10 mouse cellular contexts compared by ENCODE assay signal in the genomic region with DNA sequence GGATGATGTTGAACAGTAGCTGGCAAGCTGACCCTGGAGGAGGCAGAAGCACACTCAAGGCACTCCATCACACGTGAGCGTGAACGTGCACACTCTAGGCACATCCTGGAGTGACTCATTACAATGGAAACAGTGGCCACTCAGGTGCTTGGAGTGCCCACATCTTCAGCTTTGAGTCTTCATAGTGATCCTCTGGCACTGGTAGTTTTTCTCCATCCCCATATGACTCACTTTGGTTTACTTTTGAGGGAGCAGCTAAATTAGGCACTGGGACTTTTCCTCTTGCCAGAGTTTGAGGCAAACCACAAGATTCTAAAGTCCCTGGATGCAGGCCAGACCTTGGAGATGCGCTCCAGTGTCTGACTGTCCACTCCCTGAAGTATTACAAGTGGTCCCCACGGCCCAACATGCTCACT. TPM values are rescaled to one million over a fixed set of nuclear protein-coding genes. Genes with fewer than 3 reads are reported as not detected.
DNase-seq lines count a peak whose midpoint lies in the region; ATAC-seq and TF ChIP-seq lines count a peak whose summit lies in the region.
"Had no signal": no experiment of that assay in that cellular context is flagged by ENCODE, and none has a peak within 500 bp of the region (broad histone marks: within the 10 kb centered on the region; RNA-seq: fewer than 3 reads in every experiment).

No protein-coding gene starts in this region.

- peak; percentile 84 for DNase-seq in ovary, adult 18-20 months (ENCODE audit: low spot score)
- no peak for DNase-seq in ovary, postnatal 10 days (ENCODE audit: low spot score)
- DNase-seq in embryonic facial prominence, embryonic 10.5 days (ENCODE audit: low spot score), result no peak
- peak; percentile 78 for DNase-seq in lung, embryonic 14.5 days
- peak; percentile 50 for DNase-seq in testis, postnatal 14 days (ENCODE audit: low spot score)
- DNase-seq in forebrain, embryonic 10.5 days (ENCODE audit: extremely low spot score, low spot score), result no peak
- DNase-seq in liver, postnatal 0 days, result no peak
- no peak for DNase-seq in retina, embryonic 14.5 days (ENCODE audit: low spot score)
- DNase-seq: cerebellum, postnatal 14 days; right cerebral cortex, postnatal 14 days had no signal

- ATAC-seq in lung, embryonic 14.5 days (ENCODE audit: insufficient read depth), result no peak
- ATAC-seq in liver, postnatal 0 days, result no peak

- no peaks in the 10 kb centered on the region for H3K36me3 ChIP-seq in embryonic facial prominence, embryonic 10.5 days (replicated peaks)
- no peaks in the 10 kb centered on the region for H3K36me3 ChIP-seq in lung, embryonic 14.5 days (ENCODE audit: insufficient read depth)
- H3K36me3 ChIP-seq in forebrain, embryonic 10.5 days (replicated peaks), result no peaks in the 10 kb centered on the region
- H3K36me3 ChIP-seq in liver, postnatal 0 days (replicated peaks; ENCODE audit: insufficient read depth, low read length), result no peaks in the 10 kb centered on the region

- H3K4me1 ChIP-seq in embryonic facial prominence, embryonic 10.5 days, result peaks cover 51% of the 10 kb centered on the region
- peaks cover 18% of the 10 kb centered on the region for H3K4me1 ChIP-seq in lung, embryonic 14.5 days (ENCODE audit: insufficient read depth)
- peaks cover 10% of the 10 kb centered on the region; the same call in 1 of the 2 replicates for H3K4me1 ChIP-seq in forebrain, embryonic 10.5 days
- no peaks in the 10 kb centered on the region for H3K4me1 ChIP-seq in liver, postnatal 0 days (ENCODE audit: insufficient read depth)

- H3K27me3 ChIP-seq in embryonic facial prominence, embryonic 10.5 days (replicated peaks; ENCODE audit: low read depth, poor library complexity, severe bottlenecking), result no peaks in the 10 kb centered on the region
- no peaks in the 10 kb centered on the region for H3K27me3 ChIP-seq in lung, embryonic 14.5 days (ENCODE audit: insufficient read depth, low read length)
- H3K27me3 ChIP-seq in forebrain, embryonic 10.5 days (ENCODE audit: poor library complexity, severe bottlenecking), result no peaks in the 10 kb centered on the region
- no peaks in the 10 kb centered on the region for H3K27me3 ChIP-seq in liver, postnatal 0 days (ENCODE audit: insufficient read depth, low read length)

- no peak overlapping the region; the same call in 1 of the 2 replicates for H3K9ac ChIP-seq in lung, embryonic 14.5 days
- no peak overlapping the region for H3K9ac ChIP-seq in liver, postnatal 0 days (replicated peaks)

- TF ChIP-seq EP300 in liver, postnatal 0 days (IDR thresholded peaks at IDR 0.05; ENCODE audit: low read depth), result no peak

- no peaks in the 10 kb centered on the region for H3K9me3 ChIP-seq in embryonic facial prominence, embryonic 10.5 days
- H3K9me3 ChIP-seq in lung, embryonic 14.5 days (ENCODE audit: low read depth, low read length), result no peaks in the 10 kb centered on the region
- H3K9me3 ChIP-seq in forebrain, embryonic 10.5 days, result no peaks in the 10 kb centered on the region
- no peaks in the 10 kb centered on the region for H3K9me3 ChIP-seq in liver, postnatal 0 days (ENCODE audit: low read length)

- TF ChIP-seq CTCF in lung, embryonic 14.5 days (IDR thresholded peaks at IDR 0.05; ENCODE audit: low read depth), result no peak
- TF ChIP-seq CTCF in liver, postnatal 0 days (IDR thresholded peaks at IDR 0.05; ENCODE audit: low read depth), result no peak

- WGBS in embryonic facial prominence, embryonic 10.5 days, result 89% methylated on average over 5 of the region's 5 CpGs
- 32% methylated on average over 5 of the region's 5 CpGs for WGBS in lung, embryonic 14.5 days
- 91% methylated on average over 5 of the region's 5 CpGs for WGBS in forebrain, embryonic 10.5 days
- WGBS in liver, postnatal 0 days (ENCODE audit: insufficient replicate concordance), result 79% methylated on average over 5 of the region's 5 CpGs

- peak overlapping the region; percentile 63 for H3K27ac ChIP-seq in embryonic facial prominence, embryonic 10.5 days (replicated peaks)
- H3K27ac ChIP-seq in lung, embryonic 14.5 days (ENCODE audit: low read depth), result peak overlapping the region; percentile 81
- H3K27ac ChIP-seq in forebrain, embryonic 10.5 days, result no peak overlapping the region
- no peak overlapping the region for H3K27ac ChIP-seq in liver, postnatal 0 days (ENCODE audit: low read depth)

- H3K4me2 ChIP-seq in lung, embryonic 14.5 days, result no peak overlapping the region
- H3K4me2 ChIP-seq in liver, postnatal 0 days (ENCODE audit: low read depth, low read length), result no peak overlapping the region

- no peak overlapping the region for H3K4me3 ChIP-seq in embryonic facial prominence, embryonic 10.5 days
- H3K4me3 ChIP-seq in lung, embryonic 14.5 days (ENCODE audit: low read depth, low read length), result no peak overlapping the region
- no peak overlapping the region for H3K4me3 ChIP-seq in forebrain, embryonic 10.5 days
- no peak overlapping the region for H3K4me3 ChIP-seq in liver, postnatal 0 days (ENCODE audit: low read depth, low read length)

RNA-seq across cellular contexts. Expression of gene Slc44a3, which starts 52.5 kb away (rescaled TPM):
- 0.83 and 1.6 TPM in 2 replicates for polyA plus RNA-seq in embryonic facial prominence, embryonic 10.5 days (2016; fragmentation: Nextera tagmentation; extraction: Ambion mirVana)
- polyA plus RNA-seq in lung, embryonic 14.5 days (2014; fragmentation: Nextera tagmentation; extraction: Ambion mirVana), result 12.0 and 12.2 TPM in 2 replicates
- 0.55 and 0.64 TPM in 2 replicates for polyA plus RNA-seq in forebrain, embryonic 10.5 days (2016; fragmentation: Nextera tagmentation; extraction: Ambion mirVana)
- 15.2 and 16.6 TPM in 2 replicates for polyA plus RNA-seq in liver, postnatal 0 days (2015; fragmentation: Nextera tagmentation; extraction: Ambion mirVana)

Comparison
In these comparisons a context has a peak if more than half of its experiments do, and no peak if none do; other contexts are left out.
1. DNase-seq: peak in ovary, adult 18-20 months (single experiment), lung, embryonic 14.5 days (single experiment) and testis, postnatal 14 days (single experiment); none in ovary, postnatal 10 days (single experiment), embryonic facial prominence, embryonic 10.5 days (single experiment), forebrain, embryonic 10.5 days (single experiment), liver, postnatal 0 days (single experiment) and retina, embryonic 14.5 days (single experiment).
2. H3K27ac ChIP-seq: peak in embryonic facial prominence, embryonic 10.5 days (single experiment) and lung, embryonic 14.5 days (single experiment); none in forebrain, embryonic 10.5 days (single experiment) and liver, postnatal 0 days (single experiment).